Mouse (Mus musculus) limb, embryonic 11.5 days (tissue): Measurements from ENCODE around the gene Phf5a. TPM values are rescaled to one million over a fixed set of nuclear protein-coding genes. Genes with fewer than 3 reads are reported as not detected.
A peak's percentile ranks its signal among the peaks of the same experiment; 100 is the strongest.
"Not testable (repeated sequence)": the region's sequence is repeated elsewhere in the genome, so short reads cannot be mapped to it uniquely, and the experiment has no call there.

Experiments
- ATAC-seq: fragments of 200-750 bp; cut with Nextera tagmentation; 2 replicates; pipeline ENCODE4 v1.8.0; 2017; ENCODE audit warnings: low read depth; ENCODE audit not compliant: insufficient number of reproducible peaks, low FRiP score, low TSS enrichment
- DNase-seq: peaks from one replicate; pipeline ENCODE4 v3.0.0-alpha.2; 2015; ENCODE audit warnings: low spot score
- H3K27ac ChIP-seq: fragments of 300-500 bp; sonication (generic); replicated peaks from 2 replicates; pipeline ENCODE4 v1.5.1; 2014; ENCODE audit warnings: low read depth, mild to moderate bottlenecking, low read length
- H3K27me3 ChIP-seq: fragments of 300-500 bp; sonication (generic); 2 replicates; pipeline ENCODE4 v1.6.1; 2014; ENCODE audit warnings: mild to moderate bottlenecking, low read length, mixed read lengths; ENCODE audit not compliant: control insufficient read depth, insufficient read depth
- H3K36me3 ChIP-seq: fragments of 300-500 bp; sonication (generic); 2 replicates; pipeline ENCODE4 v1.6.1; 2014; ENCODE audit warnings: mild to moderate bottlenecking, low read length, moderate library complexity, mixed read lengths; ENCODE audit not compliant: control insufficient read depth, insufficient read depth
- H3K4me1 ChIP-seq: fragments of 300-500 bp; sonication (generic); 2 replicates; pipeline ENCODE4 v1.6.1; 2014; ENCODE audit warnings: low read length, mixed read lengths; ENCODE audit not compliant: control insufficient read depth, insufficient read depth
- H3K4me2 ChIP-seq: fragments of 300-500 bp; sonication (generic); 2 replicates; pipeline ENCODE4 v1.6.1; 2014; ENCODE audit warnings: low read depth, mild to moderate bottlenecking, moderate library complexity; ENCODE audit not compliant: severe bottlenecking
- H3K4me3 ChIP-seq: fragments of 300-500 bp; sonication (generic); 2 replicates; pipeline ENCODE4 v1.5.1; 2014; ENCODE audit warnings: low read depth, low read length
- H3K9ac ChIP-seq: fragments of 300-500 bp; sonication (generic); 2 replicates; pipeline ENCODE4 v1.6.1; 2014; ENCODE audit warnings: mild to moderate bottlenecking, low read length
- H3K9me3 ChIP-seq: fragments of 300-500 bp; sonication (generic); 2 replicates; pipeline ENCODE4 v1.6.1; 2016; ENCODE audit warnings: low read length; ENCODE audit not compliant: control insufficient read depth
- WGBS: fragments of 180-500 bp; shearing (Covaris S2); extraction: QIAGEN DNeasy Blood & Tissue Kit; methylation state at CpG from one replicate; pipeline ENCODE4 v1.1.7; 2014; 5-methylcytosine and 5-hydroxymethylcytosine counted together
- polyA plus RNA-seq: library from polyadenylated mRNA; unstranded; fragments of >200 nt; fragmentation: Nextera tagmentation; extraction: Ambion mirVana; gene quantifications from 2 replicates; pipeline ENCODE4 v1.2.1, GENCODE M21; 2014

Phf5a gene
- polyA plus RNA-seq, 1 experiment from 2014 or later = 240 TPM

GRCm38 (mm10) chr15:81912498-81912897, 40.8 kb upstream of the Phf5a start:
- H3K9ac ChIP-seq = no peak overlapping the region
- ATAC-seq (no peak), DNase-seq (no peak)
- no peak overlapping the region for H3K27ac ChIP-seq
- H3K36me3 ChIP-seq = peaks cover 42% of the 10 kb centered on the region
- H3K4me1 ChIP-seq = no peaks in the 10 kb centered on the region
- H3K4me3 ChIP-seq = no peak overlapping the region
- WGBS = 85% methylated on average over 2 of the region's 2 CpGs
- H3K9me3 ChIP-seq = no peaks in the 10 kb centered on the region
- no peaks in the 10 kb centered on the region for H3K27me3 ChIP-seq
- H3K4me2 ChIP-seq = no peak overlapping the region

- not testable (repeated sequence) for H3K4me3 ChIP-seq, H3K4me1 ChIP-seq, DNase-seq, H3K9ac ChIP-seq, H3K27ac ChIP-seq, H3K4me2 ChIP-seq, H3K27me3 ChIP-seq, H3K9me3 ChIP-seq, ATAC-seq
- peaks cover 34% of the 10 kb centered on the region for H3K36me3 ChIP-seq
- 89% methylated on average over 4 of the region's 4 CpGs for WGBS
Measured at GRCm38 (mm10) chr15:81908767-81909166, 37.1 kb upstream of the Phf5a start.

- Histone ChIP-seq H3K4me1 (no peaks in the 10 kb centered on the region), H3K9me3 (no peaks in the 10 kb centered on the region), H3K27me3 (no peaks in the 10 kb centered on the region), H3K9ac (no peak overlapping the region), H3K4me2 (no peak overlapping the region), H3K27ac (no peak overlapping the region), H3K4me3 (no peak overlapping the region), H3K36me3 (peaks cover 31% of the 10 kb centered on the region)
- DNase-seq (no peak), ATAC-seq (no peak)
- 94% methylated on average over 8 of the region's 8 CpGs for WGBS
Measured at GRCm38 (mm10) chr15:81907953-81908352, 36.2 kb upstream of the Phf5a start.

- H3K36me3 ChIP-seq = peaks cover 28% of the 10 kb centered on the region
Measured at GRCm38 (mm10) chr15:81904939-81905338, 33.2 kb upstream of the Phf5a start.

GRCm38 (mm10) chr15:81898751-81899150, 27.0 kb upstream of the Phf5a start:
- DNase-seq = no peak
- 93% methylated on average over 2 of the region's 2 CpGs for WGBS
- Histone ChIP-seq H3K4me3 (no peak overlapping the region), H3K9me3 (no peaks in the 10 kb centered on the region), H3K27ac (no peak overlapping the region), H3K4me2 (no peak overlapping the region), H3K4me1 (no peaks in the 10 kb centered on the region), H3K36me3 (peaks cover 19% of the 10 kb centered on the region), H3K27me3 (no peaks in the 10 kb centered on the region), H3K9ac (no peak overlapping the region)
- no peak for ATAC-seq

More at GRCm38 (mm10) chr15:81904939-81905338, 33.2 kb upstream of the Phf5a start:
- H3K9me3 ChIP-seq = no peaks in the 10 kb centered on the region
- WGBS = 46% methylated on average over 2 of the region's 2 CpGs
- ATAC-seq = no peak
- no peaks in the 10 kb centered on the region for H3K27me3 ChIP-seq
- no peaks in the 10 kb centered on the region for H3K4me1 ChIP-seq
- H3K4me2 ChIP-seq = no peak overlapping the region
- no peak overlapping the region for H3K4me3 ChIP-seq
- DNase-seq = peak; percentile 86
- H3K27ac ChIP-seq = no peak overlapping the region
- no peak overlapping the region for H3K9ac ChIP-seq

- no peak overlapping the region for H3K4me3 ChIP-seq
- DNase-seq = no peak
- H3K27ac ChIP-seq = no peak overlapping the region
- no peaks in the 10 kb centered on the region for H3K9me3 ChIP-seq
- H3K27me3 ChIP-seq = no peaks in the 10 kb centered on the region
- no peaks in the 10 kb centered on the region for H3K4me1 ChIP-seq
- ATAC-seq = no peak
- WGBS = 87% methylated on average over 5 of the region's 5 CpGs
- H3K36me3 ChIP-seq = peaks cover 17% of the 10 kb centered on the region
- H3K4me2 ChIP-seq = no peak overlapping the region
- H3K9ac ChIP-seq = no peak overlapping the region
Measured at GRCm38 (mm10) chr15:81897607-81898285, 26.0 kb upstream of the Phf5a start.

- Histone ChIP-seq H3K9ac (no peak overlapping the region), H3K4me2 (no peak overlapping the region), H3K27ac (no peak overlapping the region), H3K4me1 (no peaks in the 10 kb centered on the region), H3K36me3 (peaks cover 19% of the 10 kb centered on the region), H3K9me3 (no peaks in the 10 kb centered on the region), H3K27me3 (no peaks in the 10 kb centered on the region), H3K4me3 (no peak overlapping the region)
- DNase-seq = no peak
- ATAC-seq = no peak
- 90% methylated on average over 2 of the region's 2 CpGs for WGBS
Measured at GRCm38 (mm10) chr15:81896407-81896806, 24.7 kb upstream of the Phf5a start.

GRCm38 (mm10) chr15:81894002-81894401, 22.3 kb upstream of the Phf5a start:
- no peak for DNase-seq
- Histone ChIP-seq H3K9ac (no peak overlapping the region), H3K36me3 (peaks cover 13% of the 10 kb centered on the region), H3K4me1 (no peaks in the 10 kb centered on the region), H3K4me3 (no peak overlapping the region), H3K27me3 (no peaks in the 10 kb centered on the region), H3K9me3 (no peaks in the 10 kb centered on the region), H3K27ac (no peak overlapping the region), H3K4me2 (no peak overlapping the region)
- WGBS = 88% methylated on average over 1 of the region's 1 CpGs
- ATAC-seq = no peak
